Mouse (Mus musculus) C2C12 (cell line): Measurements from ENCODE around the gene Gm156.

ENCODE experiments used
- CEBPB ChIP-seq: IDR thresholded peaks from one replicate; pipeline ENCODE4 v1.6.1; 2011; ENCODE audit warnings: low read depth, mild to moderate bottlenecking, control low read depth, moderate library complexity
- CTCF ChIP-seq: IDR thresholded peaks from one replicate; pipeline ENCODE4 v1.5.1; 2011; ENCODE audit not compliant: control insufficient read depth, insufficient read depth, insufficient read length
- FOSL1 ChIP-seq: IDR thresholded peaks from one replicate; pipeline ENCODE4 v1.8.0; 2011; ENCODE audit warnings: mild to moderate bottlenecking, low read length; ENCODE audit not compliant: poor library complexity, insufficient read depth, severe bottlenecking
- MAX ChIP-seq: IDR thresholded peaks from one replicate; pipeline ENCODE4 v1.6.1; 2011; ENCODE audit warnings: mild to moderate bottlenecking, control low read depth
- MYOD1 ChIP-seq: IDR thresholded peaks from one replicate; pipeline ENCODE4 v1.6.1; 2011; ENCODE audit warnings: low read depth; ENCODE audit not compliant: control insufficient read depth, insufficient read length
- MYOG ChIP-seq: IDR thresholded peaks from one replicate; pipeline ENCODE4 v1.6.1; 2011; ENCODE audit not compliant: control insufficient read depth, insufficient read length; ENCODE audit errors: extremely low read depth
- USF1 ChIP-seq: IDR thresholded peaks from one replicate; pipeline ENCODE4 v1.6.1; 2011; ENCODE audit warnings: low read depth, mild to moderate bottlenecking, control low read depth, moderate library complexity

DNA sequence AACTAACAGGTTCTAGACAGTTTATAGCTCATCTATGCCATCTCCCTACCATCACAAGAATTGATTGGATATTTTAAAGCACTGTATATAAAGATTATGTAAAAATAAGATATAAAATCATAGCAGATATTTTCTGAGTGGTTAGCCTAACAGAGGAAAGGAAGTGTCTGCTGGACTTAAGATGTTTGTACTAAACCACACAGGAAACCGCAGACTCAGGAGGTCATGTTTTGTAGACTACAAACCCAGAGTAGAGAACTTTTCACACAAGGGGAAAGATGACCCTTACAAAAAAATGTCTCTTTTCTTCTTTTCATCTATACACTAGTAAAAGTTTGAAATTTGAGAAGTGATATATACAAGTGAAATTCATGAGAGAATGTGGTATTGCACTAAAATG is 39.9 kb upstream of the Gm156 start:
- TF ChIP-seq CTCF (no peak), USF1 (no peak), MAX (no peak), FOSL1 (no peak), MYOD1 (no peak), MYOG (no peak), CEBPB (no peak)
